Mouse (Mus musculus): ENCODE measurements around the gene Hoxb6. TPM values are rescaled to one million over a fixed set of nuclear protein-coding genes. Genes with fewer than 3 reads are reported as not detected.

Hoxb6 gene
- polyA plus RNA-seq, 1 experiment from 2014 or later, result 1.9 TPM

- 17% methylated on average over 4 of the region's 4 CpGs for WGBS
- H3K9ac ChIP-seq (ENCODE audit: low read depth, low read length), result no peak overlapping the region
- no peaks in the 10 kb centered on the region for H3K9me3 ChIP-seq (ENCODE audit: control insufficient read depth, low read length)
- H3K4me1 ChIP-seq (replicated peaks; ENCODE audit: control insufficient read depth, insufficient read depth, low read length), result peaks cover 4% of the 10 kb centered on the region; the same call in 1 of the 2 replicates
- ATAC-seq (replicated peaks; ENCODE audit: low FRiP score) (no peak), DNase-seq (ENCODE audit: low spot score) (no peak)
- H3K4me3 ChIP-seq (ENCODE audit: low read depth, low read length), result no peak overlapping the region
- H3K27me3 ChIP-seq (replicated peaks; ENCODE audit: control insufficient read depth, insufficient read depth, low read length), result peaks cover 100% of the 10 kb centered on the region
- no peak overlapping the region for H3K4me2 ChIP-seq
- H3K27ac ChIP-seq (ENCODE audit: low read depth, low read length), result no peak overlapping the region
- H3K36me3 ChIP-seq (ENCODE audit: control insufficient read depth, insufficient read depth, low read length), result no peaks in the 10 kb centered on the region
Measured at GRCm38 (mm10) chr11:96275896-96276295, 16.4 kb upstream of the Hoxb6 start.

- Histone ChIP-seq H3K4me1 (replicated peaks; ENCODE audit: control insufficient read depth, insufficient read depth, low read length) (no peaks in the 10 kb centered on the region), H3K27ac (ENCODE audit: low read depth, low read length) (no peak overlapping the region), H3K36me3 (ENCODE audit: control insufficient read depth, insufficient read depth, low read length) (no peaks in the 10 kb centered on the region), H3K27me3 (replicated peaks; ENCODE audit: control insufficient read depth, insufficient read depth, low read length) (peaks cover 100% of the 10 kb centered on the region), H3K4me2 (no peak overlapping the region), H3K4me3 (ENCODE audit: low read depth, low read length) (no peak overlapping the region), H3K9ac (ENCODE audit: low read depth, low read length) (no peak overlapping the region), H3K9me3 (ENCODE audit: control insufficient read depth, low read length) (no peaks in the 10 kb centered on the region)
- 2% methylated on average over 35 of the region's 35 CpGs for WGBS
- DNase-seq (ENCODE audit: low spot score) (no peak), ATAC-seq (replicated peaks; ENCODE audit: low FRiP score) (no peak)
Measured at GRCm38 (mm10) chr11:96277151-96278044, 14.9 kb upstream of the Hoxb6 start.

- no peaks in the 10 kb centered on the region for H3K4me1 ChIP-seq (replicated peaks; ENCODE audit: control insufficient read depth, insufficient read depth, low read length)
- ATAC-seq (replicated peaks; ENCODE audit: low FRiP score) (no peak), DNase-seq (ENCODE audit: low spot score) (no peak)
- WGBS, result 20% methylated on average over 14 of the region's 14 CpGs
- H3K9me3 ChIP-seq (ENCODE audit: control insufficient read depth, low read length), result no peaks in the 10 kb centered on the region
- H3K9ac ChIP-seq (ENCODE audit: low read depth, low read length), result no peak overlapping the region
- H3K4me3 ChIP-seq (ENCODE audit: low read depth, low read length), result no peak overlapping the region
- no peaks in the 10 kb centered on the region for H3K36me3 ChIP-seq (ENCODE audit: control insufficient read depth, insufficient read depth, low read length)
- no peak overlapping the region for H3K4me2 ChIP-seq
- no peak overlapping the region for H3K27ac ChIP-seq (ENCODE audit: low read depth, low read length)
- peaks cover 100% of the 10 kb centered on the region for H3K27me3 ChIP-seq (replicated peaks; ENCODE audit: control insufficient read depth, insufficient read depth, low read length)
Measured at GRCm38 (mm10) chr11:96278324-96278723, 14.0 kb upstream of the Hoxb6 start.

- H3K9ac ChIP-seq (ENCODE audit: low read depth, low read length), result no peak overlapping the region
- no peaks in the 10 kb centered on the region for H3K4me1 ChIP-seq (replicated peaks; ENCODE audit: control insufficient read depth, insufficient read depth, low read length)
- no peak overlapping the region for H3K27ac ChIP-seq (ENCODE audit: low read depth, low read length)
- H3K27me3 ChIP-seq (replicated peaks; ENCODE audit: control insufficient read depth, insufficient read depth, low read length), result peaks cover 100% of the 10 kb centered on the region
- no peaks in the 10 kb centered on the region for H3K9me3 ChIP-seq (ENCODE audit: control insufficient read depth, low read length)
- no peak overlapping the region for H3K4me3 ChIP-seq (ENCODE audit: low read depth, low read length)
- H3K36me3 ChIP-seq (ENCODE audit: control insufficient read depth, insufficient read depth, low read length), result no peaks in the 10 kb centered on the region
- 1% methylated on average over 9 of the region's 9 CpGs for WGBS
- no peak for DNase-seq (ENCODE audit: low spot score)
- ATAC-seq (replicated peaks; ENCODE audit: low FRiP score), result no peak
- H3K4me2 ChIP-seq, result no peak overlapping the region
Measured at GRCm38 (mm10) chr11:96278773-96279172, 13.5 kb upstream of the Hoxb6 start.

GRCm38 (mm10) chr11:96279421-96280233, 12.6 kb upstream of the Hoxb6 start:
- H3K27me3 ChIP-seq (replicated peaks; ENCODE audit: control insufficient read depth, insufficient read depth, low read length), result peaks cover 100% of the 10 kb centered on the region
- H3K9me3 ChIP-seq (ENCODE audit: control insufficient read depth, low read length), result no peaks in the 10 kb centered on the region
- no peak for ATAC-seq (replicated peaks; ENCODE audit: low FRiP score)

GRCm38 (mm10) chr11:96280399-96281378, 11.6 kb upstream of the Hoxb6 start:
- no peak overlapping the region for H3K9ac ChIP-seq (ENCODE audit: low read depth, low read length)
- H3K36me3 ChIP-seq (ENCODE audit: control insufficient read depth, insufficient read depth, low read length), result no peaks in the 10 kb centered on the region
- DNase-seq (ENCODE audit: low spot score) (no peak), ATAC-seq (replicated peaks; ENCODE audit: low FRiP score) (no peak)
- H3K9me3 ChIP-seq (ENCODE audit: control insufficient read depth, low read length), result no peaks in the 10 kb centered on the region
- no peaks in the 10 kb centered on the region for H3K4me1 ChIP-seq (replicated peaks; ENCODE audit: control insufficient read depth, insufficient read depth, low read length)
- H3K27me3 ChIP-seq (replicated peaks; ENCODE audit: control insufficient read depth, insufficient read depth, low read length), result peaks cover 100% of the 10 kb centered on the region
- H3K27ac ChIP-seq (ENCODE audit: low read depth, low read length), result no peak overlapping the region
- 19% methylated on average over 8 of the region's 8 CpGs for WGBS
- no peak overlapping the region for H3K4me2 ChIP-seq
- H3K4me3 ChIP-seq (ENCODE audit: low read depth, low read length), result no peak overlapping the region

More at GRCm38 (mm10) chr11:96279421-96280233, 12.6 kb upstream of the Hoxb6 start:
- Histone ChIP-seq H3K4me2 (no peak overlapping the region), H3K36me3 (ENCODE audit: control insufficient read depth, insufficient read depth, low read length) (no peaks in the 10 kb centered on the region), H3K4me1 (replicated peaks; ENCODE audit: control insufficient read depth, insufficient read depth, low read length) (no peaks in the 10 kb centered on the region), H3K27ac (ENCODE audit: low read depth, low read length) (no peak overlapping the region), H3K4me3 (ENCODE audit: low read depth, low read length) (no peak overlapping the region), H3K9ac (ENCODE audit: low read depth, low read length) (no peak overlapping the region)
- 4% methylated on average over 31 of the region's 31 CpGs for WGBS
- no peak for DNase-seq (ENCODE audit: low spot score)

- H3K36me3 ChIP-seq (ENCODE audit: control insufficient read depth, insufficient read depth, low read length), result no peaks in the 10 kb centered on the region
- H3K9me3 ChIP-seq (ENCODE audit: control insufficient read depth, low read length), result no peaks in the 10 kb centered on the region
- DNase-seq (ENCODE audit: low spot score) (no peak), ATAC-seq (replicated peaks; ENCODE audit: low FRiP score) (no peak)
- WGBS, result 7% methylated on average over 18 of the region's 18 CpGs
- peaks cover 100% of the 10 kb centered on the region for H3K27me3 ChIP-seq (replicated peaks; ENCODE audit: control insufficient read depth, insufficient read depth, low read length)
- H3K27ac ChIP-seq (ENCODE audit: low read depth, low read length), result no peak overlapping the region
- no peaks in the 10 kb centered on the region for H3K4me1 ChIP-seq (replicated peaks; ENCODE audit: control insufficient read depth, insufficient read depth, low read length)
- no peak overlapping the region for H3K4me2 ChIP-seq
- no peak overlapping the region for H3K9ac ChIP-seq (ENCODE audit: low read depth, low read length)
- H3K4me3 ChIP-seq (ENCODE audit: low read depth, low read length), result no peak overlapping the region
Measured at GRCm38 (mm10) chr11:96281396-96281795, 10.9 kb upstream of the Hoxb6 start.

Data from liver, embryonic 11.5 days (tissue).